9 mouse cellular contexts compared by ENCODE assay signal in the genomic region with DNA sequence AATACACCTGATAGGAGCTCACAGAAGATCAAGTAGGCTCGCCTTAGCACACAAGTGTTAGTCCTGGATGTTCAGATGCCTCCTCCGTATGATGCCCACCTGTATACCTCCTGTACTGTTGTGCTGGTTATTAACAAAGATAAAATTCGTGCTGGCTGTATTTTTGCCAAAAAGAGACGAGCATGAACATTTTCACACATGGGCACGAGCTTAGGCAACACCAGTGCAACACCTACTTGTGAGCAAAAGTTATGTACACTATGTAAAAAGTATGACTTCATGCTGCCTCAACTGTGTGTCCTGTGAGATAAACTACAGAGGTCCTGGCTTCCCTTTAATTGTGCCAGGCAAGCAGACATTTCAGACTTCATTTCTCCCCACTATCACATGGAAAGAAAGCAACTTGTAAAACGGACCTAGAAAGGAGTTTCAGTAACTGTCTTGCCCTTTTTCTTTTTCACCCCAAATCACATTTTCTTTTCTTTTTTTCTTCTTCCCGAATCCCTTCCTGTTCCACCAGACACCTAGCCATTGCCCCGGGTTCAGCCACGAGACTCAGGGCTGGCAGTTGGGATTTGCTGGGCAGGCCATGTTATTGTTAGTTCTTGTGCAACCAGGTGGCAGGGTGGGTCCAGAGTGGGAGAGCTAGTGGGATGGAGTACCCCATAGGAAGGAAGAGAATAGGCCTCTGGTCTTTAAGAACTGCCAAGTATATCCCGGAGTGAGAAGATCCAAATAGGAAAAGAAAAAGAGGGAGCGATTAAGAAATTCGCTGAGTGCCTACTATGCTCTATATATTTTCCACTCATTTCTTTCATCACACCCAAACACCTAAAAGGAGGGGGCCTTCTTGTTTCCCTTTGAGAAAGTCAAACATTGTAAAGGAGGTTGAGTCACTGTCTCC. TPM values are rescaled to one million over a fixed set of nuclear protein-coding genes. Genes with fewer than 3 reads are reported as not detected.
DNase-seq lines count a peak whose midpoint lies in the region; ATAC-seq lines count a peak whose summit lies in the region.
"Had no signal": no experiment of that assay in that cellular context is flagged by ENCODE, and none has a peak within 500 bp of the region (broad histone marks: within the 10 kb centered on the region; RNA-seq: fewer than 3 reads in every experiment).

No protein-coding gene starts in this region.

- peak overlapping the region; percentile 60; the same call in 1 of the 2 replicates for H3K4me2 ChIP-seq in neural tube, embryonic 12.5 days (replicated peaks)
- H3K4me2 ChIP-seq in limb, embryonic 12.5 days, result peak overlapping the region; percentile 88
- peak overlapping the region; percentile 74 for H3K4me2 ChIP-seq in stomach, embryonic 16.5 days (ENCODE audit: low read depth, low read length)

- 2% methylated on average over 12 of the region's 12 CpGs for WGBS in neural tube, embryonic 12.5 days
- 15% methylated on average over 12 of the region's 12 CpGs for WGBS in limb, embryonic 12.5 days
- WGBS in stomach, embryonic 16.5 days, result 6% methylated on average over 12 of the region's 12 CpGs

- no peak for ATAC-seq in neural tube, embryonic 12.5 days (ENCODE audit: low FRiP score, low read depth)
- ATAC-seq in limb, embryonic 12.5 days (ENCODE audit: insufficient number of reproducible peaks, insufficient read depth, low FRiP score, low TSS enrichment, low read depth), result no peak
- ATAC-seq in stomach, embryonic 16.5 days (ENCODE audit: insufficient read depth, low FRiP score), result no peak

- H3K27ac ChIP-seq in neural tube, embryonic 12.5 days, result no peak overlapping the region
- peak overlapping the region; percentile 78 for H3K27ac ChIP-seq in limb, embryonic 12.5 days
- H3K27ac ChIP-seq in stomach, embryonic 16.5 days (ENCODE audit: low read length), result no peak overlapping the region

- H3K36me3 ChIP-seq in neural tube, embryonic 12.5 days, result no peaks in the 10 kb centered on the region
- 0 out of 2 replicates have a peak, but pooled peaks cover 4% of the 10 kb centered on the region for H3K36me3 ChIP-seq in limb, embryonic 12.5 days
- no peaks in the 10 kb centered on the region for H3K36me3 ChIP-seq in stomach, embryonic 16.5 days (ENCODE audit: control insufficient read depth, insufficient read depth, low read length)

- DNase-seq in embryo, embryonic 10.5 days (ENCODE audit: low spot score), result peak; percentile 26
- no peak for DNase-seq in embryo, embryonic 10 days (ENCODE audit: low spot score)
- no peak for DNase-seq in neural tube, embryonic 10.5 days (ENCODE audit: extremely low spot score, low spot score)
- DNase-seq in ovary, adult 18-20 months (ENCODE audit: low spot score), result no peak
- no peak for DNase-seq in right cerebral cortex, postnatal 4 days
- DNase-seq: kidney, adult 2 months had no signal

- peaks cover 100% of the 10 kb centered on the region for H3K27me3 ChIP-seq in neural tube, embryonic 12.5 days (replicated peaks)
- H3K27me3 ChIP-seq in limb, embryonic 12.5 days, result peaks cover 97% of the 10 kb centered on the region
- peaks cover 97% of the 10 kb centered on the region for H3K27me3 ChIP-seq in stomach, embryonic 16.5 days (ENCODE audit: control insufficient read depth, insufficient read depth, low read length)

- no peaks in the 10 kb centered on the region for H3K9me3 ChIP-seq in neural tube, embryonic 12.5 days
- no peaks in the 10 kb centered on the region for H3K9me3 ChIP-seq in limb, embryonic 12.5 days
- H3K9me3 ChIP-seq in stomach, embryonic 16.5 days (replicated peaks; ENCODE audit: control insufficient read depth, low read length), result no peaks in the 10 kb centered on the region

- H3K4me1 ChIP-seq in neural tube, embryonic 12.5 days, result peaks cover 41% of the 10 kb centered on the region
- H3K4me1 ChIP-seq in limb, embryonic 12.5 days (replicated peaks), result peaks cover 67% of the 10 kb centered on the region
- peaks cover 25% of the 10 kb centered on the region for H3K4me1 ChIP-seq in stomach, embryonic 16.5 days (ENCODE audit: control insufficient read depth, insufficient read depth, low read length)

- H3K9ac ChIP-seq in neural tube, embryonic 12.5 days, result no peak overlapping the region
- H3K9ac ChIP-seq in limb, embryonic 12.5 days (replicated peaks), result 0 out of 2 replicates have a peak overlapping the region, but pooled peaks have one; percentile 58
- no peak overlapping the region for H3K9ac ChIP-seq in stomach, embryonic 16.5 days (ENCODE audit: low read length)

- no peak overlapping the region for H3K4me3 ChIP-seq in neural tube, embryonic 12.5 days
- H3K4me3 ChIP-seq in limb, embryonic 12.5 days (replicated peaks), result peak overlapping the region; percentile 62; the same call in 1 of the 2 replicates
- H3K4me3 ChIP-seq in stomach, embryonic 16.5 days (replicated peaks; ENCODE audit: low read length), result peak overlapping the region; percentile 46

RNA-seq across cellular contexts. Expression of a gene that starts 10.6 kb away (rescaled TPM):
- polyA plus RNA-seq in neural tube, embryonic 12.5 days (2016; fragmentation: Nextera tagmentation; extraction: Ambion mirVana), result 6.9 and 7.5 TPM in 2 replicates
- polyA plus RNA-seq in limb, embryonic 12.5 days (2016; fragmentation: Nextera tagmentation; extraction: Ambion mirVana), result 36.9 and 42.7 TPM in 2 replicates
- polyA plus RNA-seq in stomach, embryonic 16.5 days (2015; fragmentation: Nextera tagmentation; extraction: Ambion mirVana), result 0.14 TPM in 1 of 2 replicates, not detected in the other
